ENCODE assay signal across 7 mouse cellular contexts in the genomic region with DNA sequence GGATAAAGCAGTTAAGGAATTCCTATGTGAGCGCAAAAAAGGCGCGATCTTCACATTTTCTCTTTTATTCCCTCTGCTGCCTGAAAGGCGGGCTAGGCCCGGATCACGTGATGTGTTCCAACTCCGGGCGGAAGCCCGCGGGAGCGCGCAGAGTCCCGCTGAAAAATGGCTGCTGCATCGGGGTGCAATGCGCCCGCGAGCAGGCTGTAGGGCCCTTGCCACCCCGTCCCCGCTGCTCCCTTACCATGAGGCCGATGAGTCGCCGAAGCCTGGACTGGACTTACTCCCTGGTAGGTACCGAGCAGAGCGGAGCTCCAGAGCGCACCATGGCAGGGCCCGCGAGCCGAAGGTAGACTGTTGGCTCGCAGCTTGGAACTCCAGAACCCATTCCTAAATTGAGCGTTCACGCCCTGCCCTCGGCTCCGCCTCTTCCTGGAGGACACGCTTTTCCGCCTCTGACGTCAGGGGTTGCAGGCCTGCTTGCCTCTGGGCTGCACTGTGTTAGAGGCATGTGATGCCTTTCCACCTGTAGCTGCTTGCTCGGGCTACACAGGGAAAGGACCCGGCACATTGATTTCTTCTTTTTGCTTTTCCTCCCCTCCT. TPM values are rescaled to one million over a fixed set of nuclear protein-coding genes. Genes with fewer than 3 reads are reported as not detected.
DNase-seq lines count a peak whose midpoint lies in the region; ATAC-seq lines count a peak whose summit lies in the region.

A gene (plus strand): TSS at position 150 of the 603 bp plus-strand sequence.
A gene (minus strand): TSS at position 421 of the 603 bp plus-strand sequence.

- peak within 1 kb of the TSS; percentile 99 for H3K27ac ChIP-seq in embryonic facial prominence, embryonic 12.5 days
- H3K27ac ChIP-seq in limb, embryonic 11.5 days (replicated peaks; ENCODE audit: low read depth, low read length), result peak within 1 kb of the TSS; percentile 93
- peak within 1 kb of the TSS; percentile 93 for H3K27ac ChIP-seq in midbrain, embryonic 14.5 days (replicated peaks; ENCODE audit: low read depth, low read length)

- H3K27me3 ChIP-seq in embryonic facial prominence, embryonic 12.5 days, result no peaks in the 10 kb centered on the region
- H3K27me3 ChIP-seq in limb, embryonic 11.5 days (ENCODE audit: control insufficient read depth, insufficient read depth, low read length), result no peaks in the 10 kb centered on the region
- no peaks in the 10 kb centered on the region for H3K27me3 ChIP-seq in midbrain, embryonic 14.5 days (ENCODE audit: control insufficient read depth, insufficient read depth, low read length)

- peak; percentile 95 for DNase-seq in adrenal gland, postnatal 25 days
- DNase-seq in heart, adult 11 months, result peak; percentile 100
- DNase-seq in kidney, adult 18-20 months, result peak; percentile 98
- peak; percentile 96 for DNase-seq in limb, embryonic 11.5 days (ENCODE audit: low spot score)
- DNase-seq in midbrain, embryonic 14.5 days, result peak; percentile 97
- DNase-seq in spleen, adult 18-20 months, result peak; percentile 88 to 89

- peak within 1 kb of the TSS; percentile 92 for H3K4me2 ChIP-seq in embryonic facial prominence, embryonic 12.5 days (replicated peaks)
- peak within 1 kb of the TSS; percentile 74 for H3K4me2 ChIP-seq in limb, embryonic 11.5 days (ENCODE audit: low read depth, severe bottlenecking)
- H3K4me2 ChIP-seq in midbrain, embryonic 14.5 days (ENCODE audit: low read length), result peak within 1 kb of the TSS; percentile 94

- H3K4me1 ChIP-seq in embryonic facial prominence, embryonic 12.5 days, result peaks cover 14% of the 10 kb centered on the region
- H3K4me1 ChIP-seq in limb, embryonic 11.5 days (ENCODE audit: control insufficient read depth, insufficient read depth, low read length), result peaks cover 2% of the 10 kb centered on the region; the same call in 1 of the 2 replicates
- peaks cover 14% of the 10 kb centered on the region for H3K4me1 ChIP-seq in midbrain, embryonic 14.5 days (ENCODE audit: control insufficient read depth, insufficient read depth, low read length)

- peak within 1 kb of the TSS; percentile 92 for H3K9ac ChIP-seq in embryonic facial prominence, embryonic 12.5 days
- H3K9ac ChIP-seq in limb, embryonic 11.5 days (ENCODE audit: low read length), result peak within 1 kb of the TSS; percentile 91
- peak within 1 kb of the TSS; percentile 82 for H3K9ac ChIP-seq in midbrain, embryonic 14.5 days (replicated peaks; ENCODE audit: low read length)

- peak; percentile 96 for ATAC-seq in embryonic facial prominence, embryonic 12.5 days (ENCODE audit: insufficient number of reproducible peaks, insufficient read depth, low FRiP score, low TSS enrichment)
- peak; percentile 96 for ATAC-seq in limb, embryonic 11.5 days (ENCODE audit: insufficient number of reproducible peaks, low FRiP score, low TSS enrichment, low read depth)
- ATAC-seq in midbrain, embryonic 14.5 days (ENCODE audit: low FRiP score, low TSS enrichment), result peak; percentile 94

- H3K36me3 ChIP-seq in embryonic facial prominence, embryonic 12.5 days, result peaks cover 21% of the 10 kb centered on the region
- H3K36me3 ChIP-seq in limb, embryonic 11.5 days (ENCODE audit: control insufficient read depth, insufficient read depth, low read length), result peaks cover 3% of the 10 kb centered on the region; the same call in 1 of the 2 replicates
- peaks cover 26% of the 10 kb centered on the region for H3K36me3 ChIP-seq in midbrain, embryonic 14.5 days (ENCODE audit: control insufficient read depth, insufficient read depth, low read length)

- under 1% methylated on average over 38 of the region's 38 CpGs for WGBS in embryonic facial prominence, embryonic 12.5 days
- WGBS in limb, embryonic 11.5 days, result under 1% methylated on average over 38 of the region's 38 CpGs
- under 1% methylated on average over 38 of the region's 38 CpGs for whole genome bisulfite sequencing in midbrain, embryonic 14.5 days

- H3K9me3 ChIP-seq in embryonic facial prominence, embryonic 12.5 days, result no peaks in the 10 kb centered on the region
- no peaks in the 10 kb centered on the region for H3K9me3 ChIP-seq in limb, embryonic 11.5 days (ENCODE audit: control insufficient read depth, low read length)
- H3K9me3 ChIP-seq in midbrain, embryonic 14.5 days (ENCODE audit: control insufficient read depth, low read length), result no peaks in the 10 kb centered on the region

- peak within 1 kb of the TSS; percentile 87 for H3K4me3 ChIP-seq in embryonic facial prominence, embryonic 12.5 days
- H3K4me3 ChIP-seq in limb, embryonic 11.5 days (ENCODE audit: low read depth, low read length), result peak within 1 kb of the TSS; percentile 79
- H3K4me3 ChIP-seq in midbrain, embryonic 14.5 days (replicated peaks; ENCODE audit: low read depth, low read length), result peak within 1 kb of the TSS; percentile 85

RNA-seq across cellular contexts. Expression of the first gene that starts in this region (rescaled TPM):
- total RNA-seq in adrenal gland, postnatal 25 days (2021), result 47.8 and 54.6 TPM in 2 replicates
- 30.0 and 34.6 TPM in 2 replicates for polyA plus RNA-seq in embryonic facial prominence, embryonic 12.5 days (2016; fragmentation: Nextera tagmentation; extraction: Ambion mirVana)
- 24.7 and 25.4 TPM in 2 replicates for polyA plus RNA-seq in limb, embryonic 11.5 days (2014; fragmentation: Nextera tagmentation; extraction: Ambion mirVana)
- polyA plus RNA-seq in midbrain, embryonic 14.5 days (2014; fragmentation: Nextera tagmentation; extraction: Ambion mirVana), result 9.7 and 15.9 TPM in 2 replicates

RNA-seq across cellular contexts. Expression of the second gene that starts in this region (rescaled TPM):
- total RNA-seq in adrenal gland, postnatal 25 days (2021), result 32.9 and 33.2 TPM in 2 replicates
- polyA plus RNA-seq in embryonic facial prominence, embryonic 12.5 days (2016; fragmentation: Nextera tagmentation; extraction: Ambion mirVana), result 50.7 and 57.7 TPM in 2 replicates
- 58.2 and 58.3 TPM in 2 replicates for polyA plus RNA-seq in limb, embryonic 11.5 days (2014; fragmentation: Nextera tagmentation; extraction: Ambion mirVana)
- 24.3 and 36.2 TPM in 2 replicates for polyA plus RNA-seq in midbrain, embryonic 14.5 days (2014; fragmentation: Nextera tagmentation; extraction: Ambion mirVana)

Comparison
In these comparisons a context has a peak if more than half of its experiments do, and no peak if none do; other contexts are left out.
1. Peak in every context shown above with its lines: DNase-seq, ATAC-seq, H3K4me3 ChIP-seq and H3K27ac ChIP-seq.